Mouse (Mus musculus) hindbrain, embryonic 12.5 days (tissue): Measurements from ENCODE around the gene Sprn. TPM values are rescaled to one million over a fixed set of nuclear protein-coding genes. Genes with fewer than 3 reads are reported as not detected.

Experiments
- ATAC-seq: fragments of 200-750 bp; cut with Nextera tagmentation; 2 replicates; pipeline ENCODE4 v1.8.0; 2017; ENCODE audit warnings: moderate TSS enrichment; ENCODE audit not compliant: low FRiP score
- H3K27ac ChIP-seq: fragments of 300-500 bp; sonication (generic); 2 replicates; pipeline ENCODE4 v1.5.1; 2016; ENCODE audit warnings: mild to moderate bottlenecking
- H3K27me3 ChIP-seq: fragments of 300-500 bp; sonication (generic); 2 replicates; pipeline ENCODE4 v1.6.1; 2016; ENCODE audit warnings: mild to moderate bottlenecking
- H3K36me3 ChIP-seq: fragments of 300-500 bp; sonication (generic); 2 replicates; pipeline ENCODE4 v1.6.1; 2016; ENCODE audit warnings: mild to moderate bottlenecking
- H3K4me1 ChIP-seq: fragments of 300-500 bp; sonication (generic); 2 replicates; pipeline ENCODE4 v1.6.1; 2016
- H3K4me2 ChIP-seq: fragments of 300-500 bp; sonication (generic); replicated peaks from 2 replicates; pipeline ENCODE4 v1.6.1; 2016; ENCODE audit warnings: mild to moderate bottlenecking
- H3K4me3 ChIP-seq: fragments of 300-500 bp; sonication (generic); 2 replicates; pipeline ENCODE4 v1.5.1; 2016; ENCODE audit warnings: mild to moderate bottlenecking
- H3K9ac ChIP-seq: fragments of 300-500 bp; sonication (generic); 2 replicates; pipeline ENCODE4 v1.6.1; 2016; ENCODE audit warnings: mild to moderate bottlenecking, moderate library complexity
- H3K9me3 ChIP-seq: fragments of 300-500 bp; sonication (generic); replicated peaks from 2 replicates; pipeline ENCODE4 v1.6.1; 2016; ENCODE audit warnings: mild to moderate bottlenecking
- WGBS: fragments of 180-500 bp; shearing (Covaris S2); methylation state at CpG from one replicate; pipeline ENCODE4 v1.1.7; 2016; 5-methylcytosine and 5-hydroxymethylcytosine counted together
- polyA plus RNA-seq: library from polyadenylated mRNA; unstranded; fragments of >200 nt; fragmentation: Nextera tagmentation; extraction: Ambion mirVana; gene quantifications from 2 replicates; pipeline ENCODE4 v1.2.1, GENCODE M21; 2016

The Sprn gene
- polyA plus RNA-seq, 1 experiment from 2014 or later: 4.6 TPM

DNA sequence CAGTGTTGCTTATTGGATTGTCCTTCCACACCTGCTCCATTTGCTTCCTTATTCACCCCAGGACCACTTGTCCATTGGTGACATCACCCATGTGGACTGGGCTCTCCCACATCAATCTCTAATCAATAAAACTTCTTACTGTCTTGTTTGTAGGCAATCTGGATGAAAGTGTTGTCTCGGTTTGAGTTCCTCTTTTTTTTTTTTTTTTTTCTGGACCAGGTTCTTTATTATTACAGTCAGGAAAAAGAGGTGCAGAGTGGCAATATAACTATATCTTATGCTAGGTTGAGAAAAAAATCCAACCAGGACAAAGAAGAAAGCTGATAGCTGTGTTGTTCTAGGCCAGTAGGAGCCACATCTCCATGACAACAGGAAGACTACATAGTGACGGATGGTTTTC is 26.0 kb upstream of the Sprn start:
- H3K9ac ChIP-seq: no peak overlapping the region
- no peaks in the 10 kb centered on the region for H3K4me1 ChIP-seq
- no peak overlapping the region for H3K27ac ChIP-seq
- no peaks in the 10 kb centered on the region for H3K36me3 ChIP-seq
- no peaks in the 10 kb centered on the region for H3K9me3 ChIP-seq
- no peak overlapping the region for H3K4me2 ChIP-seq
- H3K4me3 ChIP-seq: no peak overlapping the region
- H3K27me3 ChIP-seq: no peaks in the 10 kb centered on the region
- 79% methylated on average over 2 of the region's 2 CpGs for WGBS
- ATAC-seq: no peak

DNA sequence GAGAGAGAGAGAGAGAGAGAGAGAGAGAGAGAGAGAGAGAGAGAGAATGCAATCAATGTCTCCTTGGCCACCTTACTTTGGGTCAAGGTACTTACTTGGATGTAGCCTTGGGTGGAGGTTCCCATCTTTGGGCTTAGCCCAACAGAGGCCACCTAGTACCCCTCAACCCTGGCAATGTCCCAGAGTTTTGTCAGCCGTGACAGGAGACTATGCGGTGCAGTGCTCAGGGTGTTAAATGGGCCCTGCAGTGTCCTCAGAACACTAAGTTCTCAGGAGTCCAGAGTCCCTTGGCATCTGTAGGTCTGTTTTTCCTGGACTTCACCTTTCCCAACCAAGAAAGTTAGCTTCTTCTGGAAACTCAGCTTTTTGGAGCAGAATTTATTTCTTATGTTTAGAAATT is 24.5 kb upstream of the Sprn start:
- Histone ChIP-seq H3K4me1 (no peaks in the 10 kb centered on the region), H3K4me3 (no peak overlapping the region), H3K4me2 (no peak overlapping the region), H3K9me3 (no peaks in the 10 kb centered on the region), H3K36me3 (no peaks in the 10 kb centered on the region), H3K27me3 (no peaks in the 10 kb centered on the region), H3K27ac (no peak overlapping the region), H3K9ac (no peak overlapping the region)
- 86% methylated on average over 2 of the region's 2 CpGs for WGBS
- no peak for ATAC-seq

DNA sequence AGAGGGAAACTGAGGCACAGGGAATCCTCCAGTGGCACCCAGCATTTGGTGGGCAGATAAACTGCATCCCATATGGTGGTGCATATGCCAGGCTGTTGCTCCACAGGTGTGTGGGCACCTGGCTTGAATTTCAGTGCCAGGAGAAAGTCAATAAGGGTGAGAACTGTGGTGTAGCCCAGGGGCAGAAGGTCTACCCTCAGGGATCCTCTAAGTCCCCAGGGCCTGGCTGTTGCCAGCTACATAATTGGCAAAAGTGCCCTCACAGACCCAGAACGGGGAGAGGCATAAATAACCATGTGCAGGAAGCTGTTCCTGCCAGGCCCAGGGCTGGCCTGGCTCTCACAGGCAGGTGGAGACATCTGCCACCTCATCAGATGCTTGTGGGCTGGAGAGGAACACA is 18.3 kb upstream of the Sprn start, which contains the start of gene Olfr523:
Gene Olfr523 (plus strand): TSS at position 282 of the 400 bp plus-strand sequence.
- ATAC-seq: no peak
- Histone ChIP-seq H3K4me2 (no peak within 1 kb of the TSS), H3K27ac (no peak within 1 kb of the TSS), H3K36me3 (no peaks in the 10 kb centered on the region), H3K4me1 (no peaks in the 10 kb centered on the region), H3K4me3 (no peak within 1 kb of the TSS), H3K9me3 (no peaks in the 10 kb centered on the region), H3K9ac (no peak within 1 kb of the TSS), H3K27me3 (no peaks in the 10 kb centered on the region)
- WGBS: 63% methylated on average over 1 of the region's 1 CpGs

DNA sequence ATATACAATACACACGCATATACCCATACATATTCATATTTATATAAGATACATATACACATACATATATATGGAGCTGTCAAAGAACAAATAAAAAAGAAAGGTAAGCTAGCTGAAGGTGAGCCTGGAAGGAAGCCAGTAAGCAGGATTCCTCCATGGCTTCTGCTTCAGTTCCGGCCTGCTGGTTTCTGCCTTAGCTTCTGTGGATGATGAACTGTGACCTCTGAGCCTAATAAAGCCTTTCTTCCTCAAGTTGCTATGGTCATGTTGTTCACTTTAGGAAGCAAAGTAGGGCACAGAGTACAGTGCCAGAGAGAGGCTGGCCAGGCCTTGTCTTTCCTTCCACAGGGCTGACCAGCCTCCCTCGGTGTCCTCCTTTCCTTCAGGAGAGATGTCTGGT is 16.2 kb upstream of the Sprn start:
- H3K4me2 ChIP-seq: no peak overlapping the region
- 88% methylated on average over 3 of the region's 3 CpGs for WGBS

DNA sequence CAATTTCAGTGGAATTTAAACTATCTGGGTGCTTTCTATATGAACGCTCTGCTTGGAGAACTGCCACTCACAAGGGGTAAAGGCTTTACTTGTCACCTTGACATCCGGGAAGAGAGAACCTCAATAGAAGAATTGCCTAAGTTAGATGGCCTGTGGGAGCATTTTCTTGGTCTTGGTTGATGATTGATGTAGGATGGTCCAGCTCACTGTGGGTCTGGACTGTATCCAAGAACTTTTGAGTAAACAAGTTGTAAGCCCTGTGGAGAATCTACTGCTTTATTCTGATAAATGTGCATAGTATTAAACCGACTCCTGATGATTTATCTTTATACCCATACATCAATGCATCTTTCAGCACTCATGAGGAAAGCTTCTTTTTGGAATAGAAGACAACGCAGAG is 14.7 kb upstream of the Sprn start:
- no peaks in the 10 kb centered on the region for H3K36me3 ChIP-seq
- H3K9ac ChIP-seq: no peak overlapping the region
- no peak overlapping the region for H3K27ac ChIP-seq
- no peaks in the 10 kb centered on the region for H3K27me3 ChIP-seq
- no peaks in the 10 kb centered on the region for H3K9me3 ChIP-seq
- WGBS: 81% methylated on average over 4 of the region's 4 CpGs
- H3K4me3 ChIP-seq: no peak overlapping the region
- no peak overlapping the region for H3K4me2 ChIP-seq
- no peaks in the 10 kb centered on the region for H3K4me1 ChIP-seq
- no peak for ATAC-seq

More for the DNA sequence above, 16.2 kb upstream of the Sprn start:
- ATAC-seq: no peak
- Histone ChIP-seq H3K4me1 (no peaks in the 10 kb centered on the region), H3K27me3 (no peaks in the 10 kb centered on the region), H3K27ac (no peak overlapping the region), H3K9ac (no peak overlapping the region), H3K4me3 (no peak overlapping the region), H3K36me3 (no peaks in the 10 kb centered on the region), H3K9me3 (no peaks in the 10 kb centered on the region)

DNA sequence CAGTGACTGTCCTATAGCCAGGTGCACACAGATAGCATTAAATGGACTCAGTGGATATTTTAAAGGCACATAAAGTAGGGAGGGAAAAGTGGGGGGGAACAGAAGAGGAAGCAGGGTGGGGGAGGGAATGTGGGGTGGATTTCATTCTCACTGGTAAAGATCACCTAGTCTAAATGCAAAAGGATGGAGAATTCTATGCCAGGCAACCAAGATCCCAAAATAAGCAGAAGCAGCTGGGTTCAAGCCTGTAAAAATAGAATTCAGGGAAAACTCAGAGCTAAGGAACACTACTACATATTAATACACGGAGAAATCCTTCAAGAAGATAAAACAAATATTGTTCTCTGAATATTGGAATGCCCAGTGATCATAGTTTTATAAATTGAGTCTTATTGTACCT is 13.3 kb upstream of the Sprn start:
- no peaks in the 10 kb centered on the region for H3K4me1 ChIP-seq
- H3K4me3 ChIP-seq: no peak overlapping the region
- no peak overlapping the region for H3K4me2 ChIP-seq
- no peak overlapping the region for H3K9ac ChIP-seq
- ATAC-seq: no peak
- no peak overlapping the region for H3K27ac ChIP-seq
- H3K27me3 ChIP-seq: no peaks in the 10 kb centered on the region
- WGBS: 79% methylated on average over 1 of the region's 1 CpGs
- no peaks in the 10 kb centered on the region for H3K36me3 ChIP-seq
- no peaks in the 10 kb centered on the region for H3K9me3 ChIP-seq

DNA sequence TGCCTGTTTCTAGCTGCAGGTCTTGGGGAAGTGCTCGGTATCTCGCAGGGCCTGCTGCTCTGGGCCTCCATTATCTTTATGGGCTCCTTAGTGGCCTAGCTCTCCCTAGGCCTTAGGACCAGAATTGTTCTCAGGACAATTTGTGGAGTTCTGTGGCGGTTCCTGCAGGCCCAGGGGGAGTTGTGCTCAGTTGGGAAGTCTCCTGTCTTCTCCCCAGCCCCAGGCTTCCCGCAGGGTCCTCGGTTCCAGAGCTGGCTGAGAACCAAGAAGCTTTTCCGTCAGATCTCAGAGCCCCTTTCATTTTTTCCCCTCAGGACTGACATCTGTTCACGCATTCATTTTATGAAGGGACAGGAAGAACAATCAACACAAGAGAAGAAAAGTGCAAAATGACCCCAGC is 10.0 kb upstream of the Sprn start, which contains the start of gene Olfr522:
Gene Olfr522 (minus strand): TSS at position 101 of the 400 bp plus-strand sequence.
- H3K27me3 ChIP-seq: no peaks in the 10 kb centered on the region
- 77% methylated on average over 7 of the region's 7 CpGs for WGBS
- no peak for ATAC-seq

DNA sequence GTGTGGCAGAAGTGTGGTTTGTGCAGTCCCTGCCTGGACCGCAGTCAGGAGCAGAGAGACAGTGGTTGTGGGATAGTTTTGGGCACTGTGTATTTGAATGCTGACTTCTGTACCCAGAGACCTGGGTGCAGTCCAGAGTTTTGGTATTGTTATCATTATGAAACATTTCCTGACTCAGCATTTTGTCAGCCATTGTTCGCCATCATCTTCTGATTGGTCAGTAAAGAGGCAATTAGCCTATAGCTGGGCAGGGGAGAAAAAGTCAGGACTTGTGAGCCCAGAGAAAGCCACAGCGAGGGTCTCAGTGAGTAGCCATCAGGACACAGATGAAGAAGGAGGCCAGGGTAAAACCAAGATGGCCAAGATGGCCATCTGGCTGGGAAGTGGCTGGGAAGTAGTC is 5.7 kb upstream of the Sprn start:
- Histone ChIP-seq H3K4me1 (no peaks in the 10 kb centered on the region), H3K36me3 (no peaks in the 10 kb centered on the region), H3K4me3 (no peak overlapping the region), H3K27me3 (peaks cover 5% of the 10 kb centered on the region; the same call in 1 of the 2 replicates), H3K9me3 (no peaks in the 10 kb centered on the region), H3K4me2 (no peak overlapping the region), H3K9ac (no peak overlapping the region), H3K27ac (no peak overlapping the region)
- no peak for ATAC-seq
- 84% methylated on average over 3 of the region's 3 CpGs for WGBS

More for the DNA sequence above, 10.0 kb upstream of the Sprn start, which contains the start of gene Olfr522:
- Histone ChIP-seq H3K9me3 (no peaks in the 10 kb centered on the region), H3K4me2 (no peak within 1 kb of the TSS), H3K27ac (no peak within 1 kb of the TSS), H3K4me3 (no peak within 1 kb of the TSS), H3K4me1 (no peaks in the 10 kb centered on the region), H3K36me3 (no peaks in the 10 kb centered on the region), H3K9ac (no peak within 1 kb of the TSS)

DNA sequence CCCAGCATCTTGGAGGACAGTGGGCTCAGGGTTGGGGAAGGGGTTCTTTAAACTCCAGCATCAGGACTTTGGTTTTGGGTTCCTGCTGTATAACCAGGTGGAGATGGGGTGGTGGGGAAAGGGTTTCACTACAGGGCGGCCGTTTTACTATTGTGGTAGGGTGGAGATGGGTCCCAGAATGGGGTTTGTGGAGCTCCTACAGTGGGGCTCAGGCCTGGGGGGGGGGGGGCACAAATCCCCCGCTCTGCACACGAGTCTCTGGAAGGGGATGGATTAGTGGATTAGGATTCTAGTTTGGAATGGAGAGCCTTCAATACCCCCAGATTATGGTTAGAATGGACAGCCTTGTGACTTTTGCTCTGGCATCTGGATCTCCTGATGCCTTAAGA is 854 bp downstream of the Sprn start:
- peaks cover 34% of the 10 kb centered on the region for H3K27me3 ChIP-seq
- H3K9me3 ChIP-seq: no peaks in the 10 kb centered on the region
- 25% methylated on average over 4 of the region's 4 CpGs for WGBS
- peaks cover 22% of the 10 kb centered on the region for H3K4me1 ChIP-seq
- no peaks in the 10 kb centered on the region for H3K36me3 ChIP-seq
- peak overlapping the region; percentile 63 for H3K4me2 ChIP-seq
- H3K27ac ChIP-seq: 0 out of 2 replicates have a peak overlapping the region, but pooled peaks have one; percentile 60
- peak overlapping the region; percentile 39 for H3K4me3 ChIP-seq
- H3K9ac ChIP-seq: peak overlapping the region; percentile 71
- ATAC-seq: peak; percentile 8; the same call in 1 of the 2 replicates

GRCm38 (mm10) chr7:140153383-140153782 is 1.3 kb downstream of the Sprn start:
- peak; percentile 23 for ATAC-seq
- Histone ChIP-seq H3K9ac (peak overlapping the region; percentile 65), H3K4me1 (peaks cover 22% of the 10 kb centered on the region), H3K27ac (no peak overlapping the region), H3K4me2 (peak overlapping the region; percentile 63), H3K9me3 (no peaks in the 10 kb centered on the region), H3K27me3 (peaks cover 34% of the 10 kb centered on the region), H3K36me3 (no peaks in the 10 kb centered on the region), H3K4me3 (peak overlapping the region; percentile 39)
- 5% methylated on average over 28 of the region's 28 CpGs for WGBS

DNA sequence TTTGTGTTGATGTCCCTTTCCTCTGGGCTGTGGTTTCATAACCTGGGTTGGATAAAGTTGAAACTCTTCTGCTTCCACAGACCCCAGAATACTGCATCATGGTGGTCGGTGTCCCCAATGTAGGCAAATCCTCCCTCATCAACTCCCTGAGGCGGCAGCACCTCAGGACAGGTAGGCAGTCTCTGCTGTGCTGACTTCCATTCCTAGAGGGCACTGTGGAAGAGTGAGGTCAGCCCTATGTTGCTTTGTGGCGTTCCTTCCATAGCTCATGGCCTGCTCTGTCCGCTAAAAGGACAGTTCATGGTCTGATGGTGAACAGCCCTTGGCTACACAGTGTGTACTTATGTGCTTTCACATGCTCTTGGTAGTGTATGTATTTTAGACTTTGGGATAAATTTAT is 10.1 kb downstream of the Sprn start:
- Histone ChIP-seq H3K9me3 (no peaks in the 10 kb centered on the region), H3K27ac (no peak overlapping the region), H3K9ac (no peak overlapping the region), H3K4me1 (no peaks in the 10 kb centered on the region), H3K4me3 (no peak overlapping the region), H3K27me3 (no peaks in the 10 kb centered on the region), H3K36me3 (peaks cover 5% of the 10 kb centered on the region; the same call in 1 of the 2 replicates), H3K4me2 (no peak overlapping the region)
- ATAC-seq: no peak
- 83% methylated on average over 4 of the region's 4 CpGs for WGBS

DNA sequence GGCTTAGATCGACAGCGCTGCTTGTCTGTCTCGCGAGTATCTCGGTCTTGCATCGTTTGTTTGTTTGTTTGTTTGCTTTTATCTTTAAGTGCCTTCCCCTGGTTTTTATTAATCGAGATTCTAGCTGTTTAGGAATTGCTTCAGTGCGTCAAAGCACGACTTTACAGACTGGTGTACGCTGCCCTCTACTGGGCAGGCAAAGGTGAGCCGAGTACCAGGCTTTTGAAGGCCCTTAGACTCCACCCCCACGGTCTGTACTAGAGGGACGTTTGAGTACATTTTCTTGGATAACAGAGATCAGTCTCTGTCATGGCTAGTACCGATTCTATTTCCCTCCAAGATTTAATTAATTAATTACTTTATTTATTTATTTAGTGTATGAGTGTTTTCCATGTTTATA is 13.3 kb downstream of the Sprn start:
- ATAC-seq: no peak
- 8% methylated on average over 14 of the region's 14 CpGs for WGBS

GRCm38 (mm10) chr7:140138021-140138310 is 16.7 kb downstream of the Sprn start:
- Histone ChIP-seq H3K4me2 (peak overlapping the region; percentile 92), H3K4me1 (peaks cover 8% of the 10 kb centered on the region), H3K4me3 (peak overlapping the region; percentile 80), H3K27me3 (no peaks in the 10 kb centered on the region), H3K27ac (peak overlapping the region; percentile 79), H3K9me3 (no peaks in the 10 kb centered on the region), H3K36me3 (no peaks in the 10 kb centered on the region), H3K9ac (peak overlapping the region; percentile 87)
- no peak; the same call in 1 of the 2 replicates for ATAC-seq
- WGBS: under 1% methylated on average over 8 of the region's 8 CpGs

More for the DNA sequence above, 13.3 kb downstream of the Sprn start:
- H3K9me3 ChIP-seq: no peaks in the 10 kb centered on the region
- H3K27ac ChIP-seq: no peak overlapping the region
- H3K27me3 ChIP-seq: no peaks in the 10 kb centered on the region
- H3K4me1 ChIP-seq: peaks cover 8% of the 10 kb centered on the region
- H3K36me3 ChIP-seq: no peaks in the 10 kb centered on the region
- H3K9ac ChIP-seq: no peak overlapping the region
- no peak overlapping the region for H3K4me3 ChIP-seq
- no peak overlapping the region for H3K4me2 ChIP-seq
